Mouse (Mus musculus): ENCODE measurements around the gene Aurkaip1. TPM values are rescaled to one million over a fixed set of nuclear protein-coding genes. Genes with fewer than 3 reads are reported as not detected.
"Not testable (repeated sequence)": the region's sequence is repeated elsewhere in the genome, so short reads cannot be mapped to it uniquely, and the experiment has no call there.

The Aurkaip1 gene
- 125 and 132 TPM in 2 replicates for polyA plus RNA-seq (2014; fragmentation: Nextera tagmentation; extraction: Ambion mirVana)

- Histone ChIP-seq H3K4me1 (ENCODE audit: control insufficient read depth, insufficient read depth, low read length) (peaks cover 24% of the 10 kb centered on the region), H3K9ac (replicated peaks; ENCODE audit: low read depth, low read length) (peak within 1 kb of the TSS; percentile 72), H3K4me3 (ENCODE audit: low read depth, low read length) (peak within 1 kb of the TSS; percentile 77), H3K27ac (ENCODE audit: low read length) (peak within 1 kb of the TSS; percentile 87), H3K4me2 (replicated peaks; ENCODE audit: low read depth, low read length) (peak within 1 kb of the TSS; percentile 97), H3K27me3 (ENCODE audit: control insufficient read depth, insufficient read depth, low read length) (no peaks in the 10 kb centered on the region), H3K9me3 (ENCODE audit: control insufficient read depth, low read depth, low read length) (no peaks in the 10 kb centered on the region), H3K36me3 (ENCODE audit: control insufficient read depth, insufficient read depth, low read length) (peaks cover 15% of the 10 kb centered on the region)
- peak; percentile 96 for ATAC-seq (ENCODE audit: insufficient number of reproducible peaks, insufficient read depth, low FRiP score, low read depth)
- under 1% methylated on average over 49 of the region's 49 CpGs for WGBS
Measured at GRCm38 (mm10) chr4:155831205-155831766, at the start of gene Aurkaip1. TSS of gene Aurkaip1 (plus strand) at chr4:155831272.

- no peak for ATAC-seq (ENCODE audit: insufficient number of reproducible peaks, insufficient read depth, low FRiP score, low read depth)
- peak overlapping the region; percentile 62 for H3K4me2 ChIP-seq (replicated peaks; ENCODE audit: low read depth, low read length)
- no peaks in the 10 kb centered on the region for H3K27me3 ChIP-seq (ENCODE audit: control insufficient read depth, insufficient read depth, low read length)
- no peak overlapping the region; the same call in 1 of the 2 replicates for H3K27ac ChIP-seq (ENCODE audit: low read length)
- H3K9me3 ChIP-seq (ENCODE audit: control insufficient read depth, low read depth, low read length): no peaks in the 10 kb centered on the region
- 38% methylated on average over 16 of the region's 16 CpGs for WGBS
- peaks cover 7% of the 10 kb centered on the region; the same call in 1 of the 2 replicates for H3K4me1 ChIP-seq (ENCODE audit: control insufficient read depth, insufficient read depth, low read length)
- H3K36me3 ChIP-seq (ENCODE audit: control insufficient read depth, insufficient read depth, low read length): no peaks in the 10 kb centered on the region
- peak overlapping the region; percentile 58 for H3K4me3 ChIP-seq (ENCODE audit: low read depth, low read length)
- peak overlapping the region; percentile 65; the same call in 1 of the 2 replicates for H3K9ac ChIP-seq (replicated peaks; ENCODE audit: low read depth, low read length)
Measured at GRCm38 (mm10) chr4:155783486-155784080, 47.5 kb upstream of the Aurkaip1 start.

GRCm38 (mm10) chr4:155784081-155784701, 46.9 kb upstream of the Aurkaip1 start:
- Histone ChIP-seq H3K27me3 (ENCODE audit: control insufficient read depth, insufficient read depth, low read length) (no peaks in the 10 kb centered on the region), H3K4me3 (ENCODE audit: low read depth, low read length) (peak overlapping the region; percentile 58), H3K36me3 (ENCODE audit: control insufficient read depth, insufficient read depth, low read length) (no peaks in the 10 kb centered on the region), H3K4me1 (ENCODE audit: control insufficient read depth, insufficient read depth, low read length) (peaks cover 7% of the 10 kb centered on the region; the same call in 1 of the 2 replicates), H3K9ac (replicated peaks; ENCODE audit: low read depth, low read length) (peak overlapping the region; percentile 65), H3K9me3 (ENCODE audit: control insufficient read depth, low read depth, low read length) (no peaks in the 10 kb centered on the region), H3K27ac (ENCODE audit: low read length) (peak overlapping the region; percentile 71), H3K4me2 (replicated peaks; ENCODE audit: low read depth, low read length) (peak overlapping the region; percentile 62)
- peak; percentile 66 for ATAC-seq (ENCODE audit: insufficient number of reproducible peaks, insufficient read depth, low FRiP score, low read depth)
- under 1% methylated on average over 52 of the region's 52 CpGs for WGBS

GRCm38 (mm10) chr4:155785246-155785645, 45.8 kb upstream of the Aurkaip1 start:
- Histone ChIP-seq H3K4me3 (ENCODE audit: low read depth, low read length) (no peak overlapping the region), H3K4me1 (ENCODE audit: control insufficient read depth, insufficient read depth, low read length) (peaks cover 7% of the 10 kb centered on the region; the same call in 1 of the 2 replicates), H3K27me3 (ENCODE audit: control insufficient read depth, insufficient read depth, low read length) (no peaks in the 10 kb centered on the region), H3K36me3 (ENCODE audit: control insufficient read depth, insufficient read depth, low read length) (no peaks in the 10 kb centered on the region), H3K4me2 (replicated peaks; ENCODE audit: low read depth, low read length) (no peak overlapping the region), H3K9ac (replicated peaks; ENCODE audit: low read depth, low read length) (no peak overlapping the region), H3K27ac (ENCODE audit: low read length) (no peak overlapping the region), H3K9me3 (ENCODE audit: control insufficient read depth, low read depth, low read length) (no peaks in the 10 kb centered on the region)
- ATAC-seq (ENCODE audit: insufficient number of reproducible peaks, insufficient read depth, low FRiP score, low read depth): no peak
- 81% methylated on average over 10 of the region's 10 CpGs for WGBS

- Histone ChIP-seq H3K9me3 (ENCODE audit: control insufficient read depth, low read depth, low read length) (no peaks in the 10 kb centered on the region), H3K27ac (ENCODE audit: low read length) (no peak within 1 kb of the TSS), H3K36me3 (ENCODE audit: control insufficient read depth, insufficient read depth, low read length) (no peaks in the 10 kb centered on the region), H3K4me1 (ENCODE audit: control insufficient read depth, insufficient read depth, low read length) (peaks cover 6% of the 10 kb centered on the region; the same call in 1 of the 2 replicates), H3K4me3 (ENCODE audit: low read depth, low read length) (peak within 1 kb of the TSS; percentile 58; the same call in 1 of the 2 replicates), H3K9ac (replicated peaks; ENCODE audit: low read depth, low read length) (no peak within 1 kb of the TSS), H3K27me3 (ENCODE audit: control insufficient read depth, insufficient read depth, low read length) (no peaks in the 10 kb centered on the region), H3K4me2 (replicated peaks; ENCODE audit: low read depth, low read length) (peak within 1 kb of the TSS; percentile 62)
- no peak for ATAC-seq (ENCODE audit: insufficient number of reproducible peaks, insufficient read depth, low FRiP score, low read depth)
- WGBS: 61% methylated on average over 5 of the region's 5 CpGs
Measured at GRCm38 (mm10) chr4:155785819-155786218, 45.3 kb upstream of the Aurkaip1 start, which contains the start of gene Tmem88b. TSS of gene Tmem88b (minus strand) at chr4:155785874.

- no peak overlapping the region for H3K4me2 ChIP-seq (replicated peaks; ENCODE audit: low read depth, low read length)
- H3K9me3 ChIP-seq (ENCODE audit: control insufficient read depth, low read depth, low read length): no peaks in the 10 kb centered on the region
- no peaks in the 10 kb centered on the region for H3K27me3 ChIP-seq (ENCODE audit: control insufficient read depth, insufficient read depth, low read length)
- H3K9ac ChIP-seq (replicated peaks; ENCODE audit: low read depth, low read length): no peak overlapping the region
- H3K4me1 ChIP-seq (ENCODE audit: control insufficient read depth, insufficient read depth, low read length): peaks cover 3% of the 10 kb centered on the region; the same call in 1 of the 2 replicates
- H3K27ac ChIP-seq (ENCODE audit: low read length): no peak overlapping the region
- 76% methylated on average over 3 of the region's 3 CpGs for WGBS
- no peaks in the 10 kb centered on the region for H3K36me3 ChIP-seq (ENCODE audit: control insufficient read depth, insufficient read depth, low read length)
- no peak overlapping the region for H3K4me3 ChIP-seq (ENCODE audit: low read depth, low read length)
- ATAC-seq (ENCODE audit: insufficient number of reproducible peaks, insufficient read depth, low FRiP score, low read depth): no peak
Measured at GRCm38 (mm10) chr4:155788300-155788699, 42.8 kb upstream of the Aurkaip1 start.

- ATAC-seq (ENCODE audit: insufficient number of reproducible peaks, insufficient read depth, low FRiP score, low read depth); H3K4me3 ChIP-seq (ENCODE audit: low read depth, low read length); H3K36me3 ChIP-seq (ENCODE audit: control insufficient read depth, insufficient read depth, low read length); H3K27me3 ChIP-seq (ENCODE audit: control insufficient read depth, insufficient read depth, low read length); H3K4me2 ChIP-seq (replicated peaks; ENCODE audit: low read depth, low read length); H3K9ac ChIP-seq (replicated peaks; ENCODE audit: low read depth, low read length); H3K4me1 ChIP-seq (ENCODE audit: control insufficient read depth, insufficient read depth, low read length); H3K9me3 ChIP-seq (ENCODE audit: control insufficient read depth, low read depth, low read length); H3K27ac ChIP-seq (ENCODE audit: low read length): not testable (repeated sequence)
- WGBS: 71% methylated on average over 4 of the region's 4 CpGs
Measured at GRCm38 (mm10) chr4:155788833-155789232, 42.2 kb upstream of the Aurkaip1 start.

- no peaks in the 10 kb centered on the region for H3K36me3 ChIP-seq (ENCODE audit: control insufficient read depth, insufficient read depth, low read length)
- no peak within 1 kb of the TSS for H3K4me3 ChIP-seq (ENCODE audit: low read depth, low read length)
- H3K9ac ChIP-seq (replicated peaks; ENCODE audit: low read depth, low read length): no peak within 1 kb of the TSS
- no peaks in the 10 kb centered on the region for H3K9me3 ChIP-seq (ENCODE audit: control insufficient read depth, low read depth, low read length)
- ATAC-seq (ENCODE audit: insufficient number of reproducible peaks, insufficient read depth, low FRiP score, low read depth): no peak
- peak within 1 kb of the TSS; percentile 74; the same call in 1 of the 2 replicates for H3K27ac ChIP-seq (ENCODE audit: low read length)
- H3K4me1 ChIP-seq (ENCODE audit: control insufficient read depth, insufficient read depth, low read length): no peaks in the 10 kb centered on the region
- no peak within 1 kb of the TSS for H3K4me2 ChIP-seq (replicated peaks; ENCODE audit: low read depth, low read length)
- WGBS: 89% methylated on average over 3 of the region's 3 CpGs
- H3K27me3 ChIP-seq (ENCODE audit: control insufficient read depth, insufficient read depth, low read length): no peaks in the 10 kb centered on the region
Measured at GRCm38 (mm10) chr4:155790021-155790489, 41.0 kb upstream of the Aurkaip1 start, which contains the start of gene Ankrd65. TSS of gene Ankrd65 (plus strand) at chr4:155790439.

Measured in stomach, embryonic 14.5 days (tissue).